Mouse (Mus musculus): ENCODE measurements around the gene Nol3. TPM values are rescaled to one million over a fixed set of nuclear protein-coding genes. Genes with fewer than 3 reads are reported as not detected.

The Nol3 gene
- polyA plus RNA-seq, 1 experiment from 2014 or later = 2.1 TPM

GRCm38 (mm10) chr8:105310118-105310517 is 34.2 kb downstream of the Nol3 start:
- Histone ChIP-seq H3K4me1 (replicated peaks; ENCODE audit: control insufficient read depth, insufficient read depth, low read length) (peaks cover 10% of the 10 kb centered on the region), H3K9me3 (ENCODE audit: control insufficient read depth, low read length) (no peaks in the 10 kb centered on the region), H3K4me2 (ENCODE audit: low read depth, low read length) (no peak overlapping the region), H3K27me3 (ENCODE audit: control insufficient read depth, insufficient read depth, low read depth, low read length) (no peaks in the 10 kb centered on the region), H3K36me3 (ENCODE audit: control insufficient read depth, insufficient read depth, low read length) (peaks cover 29% of the 10 kb centered on the region), H3K9ac (ENCODE audit: low read length) (no peak overlapping the region), H3K4me3 (ENCODE audit: low read length) (no peak overlapping the region), H3K27ac (ENCODE audit: low read length) (no peak overlapping the region)
- 82% methylated on average over 8 of the region's 8 CpGs for WGBS
- ATAC-seq (ENCODE audit: low read depth) = no peak

- H3K36me3 ChIP-seq (ENCODE audit: control insufficient read depth, insufficient read depth, low read length) = peaks cover 31% of the 10 kb centered on the region
- no peak for ATAC-seq (ENCODE audit: low read depth)
- WGBS = 83% methylated on average over 1 of the region's 1 CpGs
Measured at GRCm38 (mm10) chr8:105311718-105312117, 35.8 kb downstream of the Nol3 start.

GRCm38 (mm10) chr8:105312891-105313481 is 37.0 kb downstream of the Nol3 start:
- Histone ChIP-seq H3K4me1 (replicated peaks; ENCODE audit: control insufficient read depth, insufficient read depth, low read length) (peaks cover 4% of the 10 kb centered on the region; the same call in 1 of the 2 replicates), H3K4me3 (ENCODE audit: low read length) (no peak overlapping the region), H3K4me2 (ENCODE audit: low read depth, low read length) (no peak overlapping the region), H3K27me3 (ENCODE audit: control insufficient read depth, insufficient read depth, low read depth, low read length) (no peaks in the 10 kb centered on the region), H3K9me3 (ENCODE audit: control insufficient read depth, low read length) (no peaks in the 10 kb centered on the region), H3K9ac (ENCODE audit: low read length) (no peak overlapping the region), H3K36me3 (ENCODE audit: control insufficient read depth, insufficient read depth, low read length) (peaks cover 23% of the 10 kb centered on the region; the same call in 1 of the 2 replicates), H3K27ac (ENCODE audit: low read length) (no peak overlapping the region)
- WGBS = 86% methylated on average over 8 of the region's 8 CpGs
- ATAC-seq (ENCODE audit: low read depth) = no peak

More at GRCm38 (mm10) chr8:105311718-105312117, 35.8 kb downstream of the Nol3 start:
- H3K9me3 ChIP-seq (ENCODE audit: control insufficient read depth, low read length) = no peaks in the 10 kb centered on the region
- H3K4me3 ChIP-seq (ENCODE audit: low read length) = no peak overlapping the region
- H3K4me2 ChIP-seq (ENCODE audit: low read depth, low read length) = no peak overlapping the region
- no peak overlapping the region for H3K9ac ChIP-seq (ENCODE audit: low read length)
- H3K27ac ChIP-seq (ENCODE audit: low read length) = no peak overlapping the region
- H3K27me3 ChIP-seq (ENCODE audit: control insufficient read depth, insufficient read depth, low read depth, low read length) = no peaks in the 10 kb centered on the region
- no peaks in the 10 kb centered on the region for H3K4me1 ChIP-seq (replicated peaks; ENCODE audit: control insufficient read depth, insufficient read depth, low read length)

GRCm38 (mm10) chr8:105313622-105314402 is 37.9 kb downstream of the Nol3 start:
- Histone ChIP-seq H3K4me1 (replicated peaks; ENCODE audit: control insufficient read depth, insufficient read depth, low read length) (peaks cover 11% of the 10 kb centered on the region; the same call in 1 of the 2 replicates), H3K36me3 (ENCODE audit: control insufficient read depth, insufficient read depth, low read length) (peaks cover 24% of the 10 kb centered on the region; the same call in 1 of the 2 replicates), H3K27ac (ENCODE audit: low read length) (no peak overlapping the region), H3K9me3 (ENCODE audit: control insufficient read depth, low read length) (no peaks in the 10 kb centered on the region), H3K27me3 (ENCODE audit: control insufficient read depth, insufficient read depth, low read depth, low read length) (no peaks in the 10 kb centered on the region), H3K4me2 (ENCODE audit: low read depth, low read length) (no peak overlapping the region), H3K9ac (ENCODE audit: low read length) (no peak overlapping the region), H3K4me3 (ENCODE audit: low read length) (no peak overlapping the region)
- ATAC-seq (ENCODE audit: low read depth) = no peak
- 64% methylated on average over 9 of the region's 9 CpGs for WGBS

GRCm38 (mm10) chr8:105315073-105315769 is 39.3 kb downstream of the Nol3 start:
- Histone ChIP-seq H3K4me3 (ENCODE audit: low read length) (no peak overlapping the region), H3K9ac (ENCODE audit: low read length) (no peak overlapping the region), H3K36me3 (ENCODE audit: control insufficient read depth, insufficient read depth, low read length) (peaks cover 22% of the 10 kb centered on the region; the same call in 1 of the 2 replicates), H3K4me2 (ENCODE audit: low read depth, low read length) (no peak overlapping the region), H3K9me3 (ENCODE audit: control insufficient read depth, low read length) (no peaks in the 10 kb centered on the region), H3K4me1 (replicated peaks; ENCODE audit: control insufficient read depth, insufficient read depth, low read length) (peaks cover 16% of the 10 kb centered on the region), H3K27ac (ENCODE audit: low read length) (no peak overlapping the region), H3K27me3 (ENCODE audit: control insufficient read depth, insufficient read depth, low read depth, low read length) (no peaks in the 10 kb centered on the region)
- WGBS = 82% methylated on average over 18 of the region's 18 CpGs
- no peak for ATAC-seq (ENCODE audit: low read depth)

GRCm38 (mm10) chr8:105317941-105318340 is 42.0 kb downstream of the Nol3 start:
- 62% methylated on average over 4 of the region's 4 CpGs for WGBS
- no peak overlapping the region for H3K4me3 ChIP-seq (ENCODE audit: low read length)
- H3K27me3 ChIP-seq (ENCODE audit: control insufficient read depth, insufficient read depth, low read depth, low read length) = no peaks in the 10 kb centered on the region
- no peaks in the 10 kb centered on the region for H3K9me3 ChIP-seq (ENCODE audit: control insufficient read depth, low read length)
- no peak overlapping the region for H3K9ac ChIP-seq (ENCODE audit: low read length)
- H3K4me1 ChIP-seq (replicated peaks; ENCODE audit: control insufficient read depth, insufficient read depth, low read length) = peaks cover 16% of the 10 kb centered on the region
- H3K4me2 ChIP-seq (ENCODE audit: low read depth, low read length) = no peak overlapping the region
- H3K27ac ChIP-seq (ENCODE audit: low read length) = peak overlapping the region; percentile 84
- ATAC-seq (ENCODE audit: low read depth) = peak; percentile 74
- peaks cover 5% of the 10 kb centered on the region; the same call in 1 of the 2 replicates for H3K36me3 ChIP-seq (ENCODE audit: control insufficient read depth, insufficient read depth, low read length)

- Histone ChIP-seq H3K27ac (ENCODE audit: low read length) (peak overlapping the region; percentile 84), H3K4me1 (replicated peaks; ENCODE audit: control insufficient read depth, insufficient read depth, low read length) (peaks cover 16% of the 10 kb centered on the region), H3K4me2 (ENCODE audit: low read depth, low read length) (no peak overlapping the region), H3K9ac (ENCODE audit: low read length) (no peak overlapping the region), H3K4me3 (ENCODE audit: low read length) (no peak overlapping the region), H3K9me3 (ENCODE audit: control insufficient read depth, low read length) (no peaks in the 10 kb centered on the region), H3K27me3 (ENCODE audit: control insufficient read depth, insufficient read depth, low read depth, low read length) (no peaks in the 10 kb centered on the region), H3K36me3 (ENCODE audit: control insufficient read depth, insufficient read depth, low read length) (peaks cover 5% of the 10 kb centered on the region; the same call in 1 of the 2 replicates)
- WGBS = 67% methylated on average over 11 of the region's 11 CpGs
- ATAC-seq (ENCODE audit: low read depth) = peak; percentile 55
Measured at GRCm38 (mm10) chr8:105318662-105319190, 42.8 kb downstream of the Nol3 start.

- no peak for ATAC-seq (ENCODE audit: low read depth)
- 75% methylated on average over 4 of the region's 4 CpGs for WGBS
Measured at GRCm38 (mm10) chr8:105323183-105323582, 47.2 kb downstream of the Nol3 start.

More at GRCm38 (mm10) chr8:105323183-105323582, 47.2 kb downstream of the Nol3 start:
- Histone ChIP-seq H3K4me2 (ENCODE audit: low read depth, low read length) (no peak overlapping the region), H3K27me3 (ENCODE audit: control insufficient read depth, insufficient read depth, low read depth, low read length) (no peaks in the 10 kb centered on the region), H3K9ac (ENCODE audit: low read length) (no peak overlapping the region), H3K9me3 (ENCODE audit: control insufficient read depth, low read length) (no peaks in the 10 kb centered on the region), H3K27ac (ENCODE audit: low read length) (no peak overlapping the region), H3K4me3 (ENCODE audit: low read length) (no peak overlapping the region), H3K36me3 (ENCODE audit: control insufficient read depth, insufficient read depth, low read length) (peaks cover 3% of the 10 kb centered on the region), H3K4me1 (replicated peaks; ENCODE audit: control insufficient read depth, insufficient read depth, low read length) (peaks cover 27% of the 10 kb centered on the region)
